ENCODE assay signal across 25 mouse cellular contexts in genomic region chr15:12878581-12878980, GRCm38 (mm10).
"Had no signal": no experiment of that assay in that cellular context is flagged by ENCODE, and none has a peak within 500 bp of the region (broad histone marks: within the 10 kb centered on the region; RNA-seq: fewer than 3 reads in every experiment).

No protein-coding gene starts in this region.

- H3K27ac ChIP-seq: gastrocnemius, adult 2 months; heart, embryonic 13.5 days; heart, embryonic 15.5 days; hindbrain, embryonic 13.5 days; hindbrain, embryonic 15.5 days; intestine, embryonic 15.5 days; limb, embryonic 13.5 days; limb, embryonic 15.5 days; liver, embryonic 12.5 days; liver, embryonic 14.5 days had no signal

- H3K9me3 ChIP-seq: heart, embryonic 13.5 days; heart, embryonic 15.5 days; hindbrain, embryonic 13.5 days; hindbrain, embryonic 15.5 days; intestine, embryonic 15.5 days; limb, embryonic 13.5 days; limb, embryonic 15.5 days; liver, embryonic 12.5 days had no signal

- H3K4me2 ChIP-seq: heart, embryonic 11.5 days; heart, embryonic 13.5 days; heart, embryonic 15.5 days; hindbrain, embryonic 13.5 days; hindbrain, embryonic 15.5 days; intestine, embryonic 15.5 days; limb, embryonic 13.5 days; limb, embryonic 15.5 days; liver, embryonic 12.5 days had no signal

- H3K27me3 ChIP-seq: heart, embryonic 13.5 days; heart, embryonic 15.5 days; hindbrain, embryonic 13.5 days; hindbrain, embryonic 15.5 days; intestine, embryonic 15.5 days; limb, embryonic 13.5 days; limb, embryonic 15.5 days; liver, embryonic 12.5 days had no signal

- H3K4me1 ChIP-seq: heart, embryonic 15.5 days; hindbrain, embryonic 13.5 days; intestine, embryonic 15.5 days; limb, embryonic 15.5 days; liver, embryonic 12.5 days had no signal

- DNase-seq: gastrocnemius, adult 2 months; gastrocnemius, postnatal 10 days; gastrocnemius, postnatal 25 days; heart, adult 11 months; heart, postnatal 14 days; heart, postnatal 36 days; kidney, adult 18-20 months; kidney, adult 8-10 months; kidney, postnatal 14 days; kidney, postnatal 36 days; layer of hippocampus, postnatal 36 days; left cerebral cortex, postnatal 4 days; lung, adult 18-20 months had no signal

- H3K9ac ChIP-seq: heart, embryonic 13.5 days; heart, embryonic 15.5 days; hindbrain, embryonic 13.5 days; hindbrain, embryonic 15.5 days; intestine, embryonic 15.5 days; limb, embryonic 13.5 days; limb, embryonic 15.5 days; liver, embryonic 12.5 days; liver, embryonic 14.5 days had no signal

- H3K4me3 ChIP-seq: gastrocnemius, adult 2 months; heart, embryonic 13.5 days; heart, embryonic 15.5 days; hindbrain, embryonic 13.5 days; hindbrain, embryonic 15.5 days; intestine, embryonic 15.5 days; limb, embryonic 13.5 days; limb, embryonic 15.5 days; liver, embryonic 12.5 days had no signal

- ATAC-seq: inflammation-experienced regulatory T-cells, adult 6 months; intestine, embryonic 15.5 days; intestine, postnatal 0 days; liver, embryonic 12.5 days had no signal
